Mouse (Mus musculus): ENCODE results near the gene Capsl. TPM values are rescaled to one million over a fixed set of nuclear protein-coding genes. Genes with fewer than 3 reads are reported as not detected.

The Capsl gene
- 7.9 and 8.6 TPM in 2 replicates for polyA plus RNA-seq (2014; fragmentation: Nextera tagmentation; extraction: Ambion mirVana)

GRCm38 (mm10) chr15:9435534-9436180 is at the start of gene Capsl:
Capsl (plus strand) TSS chr15:9436028.
- Histone ChIP-seq H3K27ac (ENCODE audit: low read length) (no peak within 1 kb of the TSS), H3K4me2 (replicated peaks; ENCODE audit: low read depth, low read length) (peak within 1 kb of the TSS; percentile 22; the same call in 1 of the 2 replicates), H3K4me3 (ENCODE audit: low read depth, low read length) (no peak within 1 kb of the TSS), H3K4me1 (ENCODE audit: control insufficient read depth, insufficient read depth, low read length) (no peaks in the 10 kb centered on the region), H3K27me3 (ENCODE audit: control insufficient read depth, insufficient read depth, low read length) (no peaks in the 10 kb centered on the region), H3K9me3 (ENCODE audit: control insufficient read depth, low read depth, low read length) (no peaks in the 10 kb centered on the region), H3K9ac (replicated peaks; ENCODE audit: low read depth, low read length) (no peak within 1 kb of the TSS), H3K36me3 (ENCODE audit: control insufficient read depth, insufficient read depth, low read length) (no peaks in the 10 kb centered on the region)
- 40% methylated on average over 12 of the region's 12 CpGs for WGBS
- ATAC-seq (ENCODE audit: insufficient number of reproducible peaks, insufficient read depth, low FRiP score, low read depth) = peak; percentile 97

GRCm38 (mm10) chr15:9409475-9409874 is 26.4 kb upstream of the Capsl start:
- 87% methylated on average over 3 of the region's 3 CpGs for WGBS
- Histone ChIP-seq H3K9ac (replicated peaks; ENCODE audit: low read depth, low read length) (no peak overlapping the region), H3K4me3 (ENCODE audit: low read depth, low read length) (no peak overlapping the region), H3K9me3 (ENCODE audit: control insufficient read depth, low read depth, low read length) (no peaks in the 10 kb centered on the region), H3K27ac (ENCODE audit: low read length) (no peak overlapping the region), H3K4me1 (ENCODE audit: control insufficient read depth, insufficient read depth, low read length) (no peaks in the 10 kb centered on the region), H3K27me3 (ENCODE audit: control insufficient read depth, insufficient read depth, low read length) (no peaks in the 10 kb centered on the region), H3K4me2 (replicated peaks; ENCODE audit: low read depth, low read length) (no peak overlapping the region), H3K36me3 (ENCODE audit: control insufficient read depth, insufficient read depth, low read length) (no peaks in the 10 kb centered on the region)
- ATAC-seq (ENCODE audit: insufficient number of reproducible peaks, insufficient read depth, low FRiP score, low read depth) = no peak

GRCm38 (mm10) chr15:9421163-9421562 is 14.7 kb upstream of the Capsl start:
- Histone ChIP-seq H3K9me3 (ENCODE audit: control insufficient read depth, low read depth, low read length) (no peaks in the 10 kb centered on the region), H3K27ac (ENCODE audit: low read length) (no peak overlapping the region), H3K4me3 (ENCODE audit: low read depth, low read length) (no peak overlapping the region), H3K36me3 (ENCODE audit: control insufficient read depth, insufficient read depth, low read length) (no peaks in the 10 kb centered on the region), H3K4me2 (replicated peaks; ENCODE audit: low read depth, low read length) (no peak overlapping the region), H3K9ac (replicated peaks; ENCODE audit: low read depth, low read length) (no peak overlapping the region), H3K27me3 (ENCODE audit: control insufficient read depth, insufficient read depth, low read length) (no peaks in the 10 kb centered on the region), H3K4me1 (ENCODE audit: control insufficient read depth, insufficient read depth, low read length) (no peaks in the 10 kb centered on the region)
- ATAC-seq (ENCODE audit: insufficient number of reproducible peaks, insufficient read depth, low FRiP score, low read depth) = no peak

- Histone ChIP-seq H3K4me3 (ENCODE audit: low read depth, low read length) (no peak overlapping the region), H3K27ac (ENCODE audit: low read length) (no peak overlapping the region), H3K27me3 (ENCODE audit: control insufficient read depth, insufficient read depth, low read length) (no peaks in the 10 kb centered on the region), H3K4me2 (replicated peaks; ENCODE audit: low read depth, low read length) (no peak overlapping the region), H3K9me3 (ENCODE audit: control insufficient read depth, low read depth, low read length) (no peaks in the 10 kb centered on the region), H3K9ac (replicated peaks; ENCODE audit: low read depth, low read length) (no peak overlapping the region), H3K36me3 (ENCODE audit: control insufficient read depth, insufficient read depth, low read length) (no peaks in the 10 kb centered on the region), H3K4me1 (ENCODE audit: control insufficient read depth, insufficient read depth, low read length) (no peaks in the 10 kb centered on the region)
- ATAC-seq (ENCODE audit: insufficient number of reproducible peaks, insufficient read depth, low FRiP score, low read depth) = no peak
These were observed 8.0 kb upstream of the Capsl start for GRCm38 (mm10) chr15:9427849-9428248.

- no peak overlapping the region for H3K4me3 ChIP-seq (ENCODE audit: low read depth, low read length)
- 87% methylated on average over 3 of the region's 3 CpGs for WGBS
- ATAC-seq (ENCODE audit: insufficient number of reproducible peaks, insufficient read depth, low FRiP score, low read depth) = no peak
These were observed 6.0 kb upstream of the Capsl start for GRCm38 (mm10) chr15:9429843-9430242.

GRCm38 (mm10) chr15:9451999-9452398 is 16.2 kb downstream of the Capsl start:
- no peaks in the 10 kb centered on the region for H3K9me3 ChIP-seq (ENCODE audit: control insufficient read depth, low read depth, low read length)
- no peaks in the 10 kb centered on the region for H3K27me3 ChIP-seq (ENCODE audit: control insufficient read depth, insufficient read depth, low read length)
- H3K27ac ChIP-seq (ENCODE audit: low read length) = no peak overlapping the region
- H3K4me3 ChIP-seq (ENCODE audit: low read depth, low read length) = no peak overlapping the region
- H3K4me1 ChIP-seq (ENCODE audit: control insufficient read depth, insufficient read depth, low read length) = no peaks in the 10 kb centered on the region
- no peaks in the 10 kb centered on the region for H3K36me3 ChIP-seq (ENCODE audit: control insufficient read depth, insufficient read depth, low read length)
- H3K9ac ChIP-seq (replicated peaks; ENCODE audit: low read depth, low read length) = no peak overlapping the region
- WGBS = 75% methylated on average over 1 of the region's 1 CpGs
- no peak overlapping the region for H3K4me2 ChIP-seq (replicated peaks; ENCODE audit: low read depth, low read length)
- no peak for ATAC-seq (ENCODE audit: insufficient number of reproducible peaks, insufficient read depth, low FRiP score, low read depth)

More at GRCm38 (mm10) chr15:9429843-9430242, 6.0 kb upstream of the Capsl start:
- H3K9me3 ChIP-seq (ENCODE audit: control insufficient read depth, low read depth, low read length) = no peaks in the 10 kb centered on the region
- H3K9ac ChIP-seq (replicated peaks; ENCODE audit: low read depth, low read length) = no peak overlapping the region
- H3K27me3 ChIP-seq (ENCODE audit: control insufficient read depth, insufficient read depth, low read length) = no peaks in the 10 kb centered on the region
- H3K36me3 ChIP-seq (ENCODE audit: control insufficient read depth, insufficient read depth, low read length) = no peaks in the 10 kb centered on the region
- H3K4me1 ChIP-seq (ENCODE audit: control insufficient read depth, insufficient read depth, low read length) = no peaks in the 10 kb centered on the region
- no peak overlapping the region for H3K4me2 ChIP-seq (replicated peaks; ENCODE audit: low read depth, low read length)
- no peak overlapping the region for H3K27ac ChIP-seq (ENCODE audit: low read length)

- no peak for ATAC-seq (ENCODE audit: insufficient number of reproducible peaks, insufficient read depth, low FRiP score, low read depth)
- Histone ChIP-seq H3K27ac (ENCODE audit: low read length) (no peak overlapping the region), H3K4me3 (ENCODE audit: low read depth, low read length) (no peak overlapping the region), H3K9me3 (ENCODE audit: control insufficient read depth, low read depth, low read length) (no peaks in the 10 kb centered on the region), H3K27me3 (ENCODE audit: control insufficient read depth, insufficient read depth, low read length) (no peaks in the 10 kb centered on the region), H3K4me1 (ENCODE audit: control insufficient read depth, insufficient read depth, low read length) (no peaks in the 10 kb centered on the region), H3K4me2 (replicated peaks; ENCODE audit: low read depth, low read length) (no peak overlapping the region), H3K9ac (replicated peaks; ENCODE audit: low read depth, low read length) (no peak overlapping the region), H3K36me3 (ENCODE audit: control insufficient read depth, insufficient read depth, low read length) (no peaks in the 10 kb centered on the region)
- 35% methylated on average over 1 of the region's 1 CpGs for WGBS
These were observed 17.0 kb downstream of the Capsl start for GRCm38 (mm10) chr15:9452842-9453241.

- no peaks in the 10 kb centered on the region for H3K9me3 ChIP-seq (ENCODE audit: control insufficient read depth, low read depth, low read length)
- no peak overlapping the region for H3K9ac ChIP-seq (replicated peaks; ENCODE audit: low read depth, low read length)
- no peak overlapping the region for H3K4me3 ChIP-seq (ENCODE audit: low read depth, low read length)
- H3K27me3 ChIP-seq (ENCODE audit: control insufficient read depth, insufficient read depth, low read length) = no peaks in the 10 kb centered on the region
- no peak overlapping the region for H3K4me2 ChIP-seq (replicated peaks; ENCODE audit: low read depth, low read length)
- no peaks in the 10 kb centered on the region for H3K4me1 ChIP-seq (ENCODE audit: control insufficient read depth, insufficient read depth, low read length)
- no peak overlapping the region for H3K27ac ChIP-seq (ENCODE audit: low read length)
- no peak for ATAC-seq (ENCODE audit: insufficient number of reproducible peaks, insufficient read depth, low FRiP score, low read depth)
- H3K36me3 ChIP-seq (ENCODE audit: control insufficient read depth, insufficient read depth, low read length) = no peaks in the 10 kb centered on the region
- WGBS = 86% methylated on average over 4 of the region's 4 CpGs
These were observed 18.4 kb downstream of the Capsl start for GRCm38 (mm10) chr15:9454198-9454597.

GRCm38 (mm10) chr15:9455241-9455640 is 19.4 kb downstream of the Capsl start:
- WGBS = 60% methylated on average over 4 of the region's 4 CpGs

More at GRCm38 (mm10) chr15:9455241-9455640, 19.4 kb downstream of the Capsl start:
- ATAC-seq (ENCODE audit: insufficient number of reproducible peaks, insufficient read depth, low FRiP score, low read depth) = no peak
- Histone ChIP-seq H3K9me3 (ENCODE audit: control insufficient read depth, low read depth, low read length) (no peaks in the 10 kb centered on the region), H3K27ac (ENCODE audit: low read length) (no peak overlapping the region), H3K27me3 (ENCODE audit: control insufficient read depth, insufficient read depth, low read length) (no peaks in the 10 kb centered on the region), H3K4me1 (ENCODE audit: control insufficient read depth, insufficient read depth, low read length) (no peaks in the 10 kb centered on the region), H3K36me3 (ENCODE audit: control insufficient read depth, insufficient read depth, low read length) (no peaks in the 10 kb centered on the region), H3K4me3 (ENCODE audit: low read depth, low read length) (no peak overlapping the region), H3K4me2 (replicated peaks; ENCODE audit: low read depth, low read length) (no peak overlapping the region), H3K9ac (replicated peaks; ENCODE audit: low read depth, low read length) (no peak overlapping the region)
